Mouse (Mus musculus) hindbrain, postnatal 0 days (tissue): Measurements from ENCODE around the gene Trib3. TPM values are rescaled to one million over a fixed set of nuclear protein-coding genes. Genes with fewer than 3 reads are reported as not detected.

Experiments
- ATAC-seq: fragments of 200-750 bp; cut with Nextera tagmentation; 2 replicates; pipeline ENCODE4 v1.8.0; 2017; ENCODE audit warnings: mild to moderate bottlenecking, moderate TSS enrichment, moderate library complexity
- DNase-seq: peaks from one replicate; pipeline ENCODE4 v3.0.0-alpha.2; 2015; ENCODE audit warnings: low spot score
- H3K27ac ChIP-seq: fragments of 300-500 bp; sonication (generic); 2 replicates; pipeline ENCODE4 v1.5.1; 2014; ENCODE audit warnings: mild to moderate bottlenecking
- H3K27me3 ChIP-seq: fragments of 300-500 bp; sonication (generic); 2 replicates; pipeline ENCODE4 v1.6.1; 2014; ENCODE audit warnings: low read length, mixed read lengths; ENCODE audit not compliant: insufficient read depth
- H3K36me3 ChIP-seq: fragments of 300-500 bp; sonication (generic); 2 replicates; pipeline ENCODE4 v1.6.1; 2014; ENCODE audit warnings: low read length, mixed read lengths; ENCODE audit not compliant: insufficient read depth
- H3K4me1 ChIP-seq: fragments of 300-500 bp; sonication (generic); 2 replicates; pipeline ENCODE4 v1.6.1; 2014; ENCODE audit warnings: antibody characterized with exemption, low read length, mixed read lengths; ENCODE audit not compliant: insufficient read depth
- H3K4me2 ChIP-seq: fragments of 300-500 bp; sonication (generic); 2 replicates; pipeline ENCODE4 v1.6.1; 2014; ENCODE audit warnings: low read depth, mild to moderate bottlenecking, low read length, moderate library complexity, mixed read lengths
- H3K4me3 ChIP-seq: fragments of 300-500 bp; sonication (generic); 2 replicates; pipeline ENCODE4 v1.5.1; 2014; ENCODE audit warnings: low read length
- H3K9ac ChIP-seq: fragments of 300-500 bp; sonication (generic); replicated peaks from 2 replicates; pipeline ENCODE4 v1.6.1; 2014; ENCODE audit warnings: mild to moderate bottlenecking, low read length, moderate library complexity, mixed read lengths
- H3K9me3 ChIP-seq: fragments of 300-500 bp; sonication (generic); 2 replicates; pipeline ENCODE4 v1.6.1; 2016; ENCODE audit warnings: low read length, mixed read lengths
- CTCF ChIP-seq: IDR thresholded peaks from 2 replicates; pipeline ENCODE4 v1.5.1; 2016; ENCODE audit warnings: antibody characterized with exemption, control low read depth, low read depth
- WGBS: fragments of 180-500 bp; shearing (Covaris S2); extraction: QIAGEN DNeasy Blood & Tissue Kit; methylation state at CpG from one replicate; pipeline ENCODE4 v1.1.7; 2014; 5-methylcytosine and 5-hydroxymethylcytosine counted together
- polyA plus RNA-seq: library from polyadenylated mRNA; unstranded; fragments of >200 nt; fragmentation: Nextera tagmentation; extraction: Ambion mirVana; gene quantifications from 2 replicates; pipeline ENCODE4 v1.2.1, GENCODE M21; 2015
- total RNA-seq: library from RNA; depleted of rRNA; stranded (reverse); fragments of >200 nt; gene quantifications from 2 replicates; pipeline ENCODE4 v1.2.3, GENCODE M21; 2014

Trib3 gene
- total and polyA plus RNA-seq, 2 experiments from 2014 or later = 2.5 to 2.7 TPM

DNA sequence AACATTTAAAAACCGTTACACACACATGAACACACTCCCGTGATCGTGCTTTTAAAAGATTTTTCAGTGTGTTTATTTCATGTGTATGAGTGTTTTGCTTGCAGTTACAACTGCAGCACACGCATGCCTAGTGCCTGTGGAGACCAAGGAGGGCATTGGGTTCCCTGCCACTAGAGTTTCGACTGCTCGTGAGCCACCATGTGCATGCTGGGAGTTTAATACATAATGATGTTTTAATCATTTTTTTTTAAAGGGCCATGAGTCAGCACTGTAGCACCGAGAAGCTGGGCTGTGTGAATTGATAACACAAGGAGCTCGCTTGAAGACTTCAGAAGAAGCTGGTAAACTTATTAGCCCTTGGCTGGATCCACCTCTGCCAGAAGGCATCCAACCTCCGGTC, 29.7 kb upstream of the Trib3 start:
- 72% methylated on average over 9 of the region's 9 CpGs for WGBS
- DNase-seq (peak; percentile 22), ATAC-seq (no peak)
- Histone ChIP-seq H3K4me3 (no peak overlapping the region), H3K4me2 (no peak overlapping the region), H3K4me1 (peaks cover 15% of the 10 kb centered on the region), H3K9me3 (no peaks in the 10 kb centered on the region), H3K27me3 (no peaks in the 10 kb centered on the region), H3K27ac (no peak overlapping the region), H3K9ac (no peak overlapping the region), H3K36me3 (no peaks in the 10 kb centered on the region)
- TF ChIP-seq CTCF = no peak

DNA sequence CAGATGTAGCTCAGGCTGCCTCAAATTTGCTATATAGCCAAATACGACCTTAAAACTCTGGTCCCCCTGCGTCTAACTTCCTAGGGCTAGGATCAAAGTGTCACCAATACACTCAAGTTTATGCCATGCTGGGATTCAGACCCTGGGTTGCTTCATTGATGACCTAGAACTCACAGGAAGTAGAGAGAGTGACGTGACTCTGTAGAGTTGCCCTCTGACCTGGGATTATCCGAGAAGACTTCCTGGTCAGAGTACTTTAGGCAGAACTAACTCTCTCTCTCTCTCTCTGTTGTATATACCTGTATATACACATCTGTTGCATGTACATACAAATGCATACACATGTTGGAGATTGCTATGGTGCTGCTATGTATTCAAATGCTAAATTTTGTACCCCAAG, 28.8 kb upstream of the Trib3 start:
- no peak overlapping the region for H3K4me2 ChIP-seq
- H3K4me1 ChIP-seq = peaks cover 15% of the 10 kb centered on the region
- WGBS = 77% methylated on average over 4 of the region's 4 CpGs
- ATAC-seq = no peak
- H3K27ac ChIP-seq = no peak overlapping the region
- no peak for DNase-seq
- no peaks in the 10 kb centered on the region for H3K27me3 ChIP-seq
- no peaks in the 10 kb centered on the region for H3K9me3 ChIP-seq
- no peak overlapping the region for H3K9ac ChIP-seq
- TF ChIP-seq CTCF = no peak
- no peak overlapping the region for H3K4me3 ChIP-seq
- H3K36me3 ChIP-seq = no peaks in the 10 kb centered on the region

DNA sequence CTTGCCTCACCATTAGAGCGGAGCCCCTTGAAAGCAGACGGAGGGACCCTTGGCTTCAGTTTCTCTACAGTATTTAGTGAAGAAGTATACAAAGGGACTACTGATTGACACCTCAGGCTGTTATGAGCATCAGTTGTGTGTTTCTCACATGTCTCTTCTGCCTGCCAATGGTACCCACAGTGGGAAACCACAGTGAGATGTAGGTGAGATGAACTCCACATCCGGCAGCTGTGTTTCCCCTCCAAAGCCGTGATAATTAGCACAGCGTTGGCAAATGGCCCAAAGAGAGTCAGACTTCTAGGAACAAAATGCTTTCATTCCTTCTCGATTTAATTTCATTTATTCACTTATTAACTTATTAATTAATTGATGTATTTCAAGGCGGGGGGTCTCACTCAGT, 28.3 kb upstream of the Trib3 start:
- Histone ChIP-seq H3K4me2 (no peak overlapping the region), H3K27ac (no peak overlapping the region), H3K9ac (no peak overlapping the region), H3K4me1 (peaks cover 15% of the 10 kb centered on the region), H3K36me3 (no peaks in the 10 kb centered on the region), H3K4me3 (no peak overlapping the region), H3K27me3 (no peaks in the 10 kb centered on the region), H3K9me3 (no peaks in the 10 kb centered on the region)
- no peak for ATAC-seq
- no peak for DNase-seq
- TF ChIP-seq CTCF = no peak
- 64% methylated on average over 7 of the region's 7 CpGs for WGBS

DNA sequence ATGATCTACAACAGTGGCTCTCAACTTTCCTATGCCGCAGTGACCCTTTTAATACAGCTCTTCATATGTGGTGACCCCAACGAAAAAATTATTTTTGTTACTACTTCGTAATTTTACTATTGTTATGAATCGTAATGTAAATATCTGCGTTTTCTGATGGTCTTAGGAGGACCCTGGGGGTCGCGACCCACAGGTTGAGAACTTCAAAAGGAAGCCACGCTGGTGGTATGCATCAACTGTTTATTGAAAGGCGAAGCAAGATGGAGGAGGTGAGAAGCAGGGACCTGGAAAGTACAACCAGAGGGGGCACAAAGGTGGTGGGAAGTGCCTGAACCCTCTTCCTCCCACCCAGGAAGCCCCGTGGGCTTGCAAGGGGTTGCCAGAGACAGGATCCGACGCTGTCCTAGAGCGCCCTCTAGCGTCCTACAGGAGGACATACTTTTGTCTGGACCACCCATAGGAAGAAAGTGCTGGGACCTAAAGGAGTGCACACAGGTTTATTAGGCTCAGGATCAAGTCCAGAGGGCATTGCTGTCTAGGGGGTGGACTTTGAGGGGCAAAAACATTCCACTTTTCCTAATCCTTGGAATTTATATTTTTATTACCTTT, 24.8 kb upstream of the Trib3 start:
- ATAC-seq (peak; percentile 54), DNase-seq (peak; percentile 83)
- Histone ChIP-seq H3K4me3 (no peak overlapping the region), H3K9me3 (no peaks in the 10 kb centered on the region), H3K9ac (no peak overlapping the region), H3K36me3 (no peaks in the 10 kb centered on the region), H3K27ac (no peak overlapping the region), H3K27me3 (no peaks in the 10 kb centered on the region), H3K4me1 (no peaks in the 10 kb centered on the region), H3K4me2 (no peak overlapping the region)
- 27% methylated on average over 14 of the region's 14 CpGs for WGBS
- TF ChIP-seq CTCF = peak; percentile 91

DNA sequence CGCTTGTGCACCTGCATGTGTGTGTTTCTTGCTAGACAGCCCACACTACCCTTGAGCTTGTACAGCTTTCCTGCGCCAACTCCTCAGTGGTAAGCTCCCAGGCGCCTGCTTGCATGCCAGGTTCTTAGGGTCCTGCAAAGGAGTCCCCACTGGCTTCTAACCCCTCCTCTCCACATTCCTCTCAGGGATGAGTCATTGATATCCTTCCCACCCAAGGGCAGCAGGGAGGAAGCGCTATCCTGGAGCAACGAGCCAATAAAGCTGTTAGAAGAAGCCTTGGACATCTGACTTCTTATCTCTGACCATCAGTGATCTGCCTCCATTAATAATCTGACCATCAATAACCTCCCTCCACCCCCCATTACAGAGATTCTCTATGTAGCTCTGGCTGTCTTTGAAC, 24.1 kb upstream of the Trib3 start:
- Histone ChIP-seq H3K27ac (no peak overlapping the region), H3K27me3 (no peaks in the 10 kb centered on the region), H3K9me3 (no peaks in the 10 kb centered on the region), H3K4me3 (no peak overlapping the region), H3K9ac (no peak overlapping the region), H3K36me3 (no peaks in the 10 kb centered on the region), H3K4me1 (no peaks in the 10 kb centered on the region), H3K4me2 (no peak overlapping the region)
- no peak for TF ChIP-seq CTCF
- WGBS = 80% methylated on average over 5 of the region's 5 CpGs
- DNase-seq (no peak), ATAC-seq (no peak)

DNA sequence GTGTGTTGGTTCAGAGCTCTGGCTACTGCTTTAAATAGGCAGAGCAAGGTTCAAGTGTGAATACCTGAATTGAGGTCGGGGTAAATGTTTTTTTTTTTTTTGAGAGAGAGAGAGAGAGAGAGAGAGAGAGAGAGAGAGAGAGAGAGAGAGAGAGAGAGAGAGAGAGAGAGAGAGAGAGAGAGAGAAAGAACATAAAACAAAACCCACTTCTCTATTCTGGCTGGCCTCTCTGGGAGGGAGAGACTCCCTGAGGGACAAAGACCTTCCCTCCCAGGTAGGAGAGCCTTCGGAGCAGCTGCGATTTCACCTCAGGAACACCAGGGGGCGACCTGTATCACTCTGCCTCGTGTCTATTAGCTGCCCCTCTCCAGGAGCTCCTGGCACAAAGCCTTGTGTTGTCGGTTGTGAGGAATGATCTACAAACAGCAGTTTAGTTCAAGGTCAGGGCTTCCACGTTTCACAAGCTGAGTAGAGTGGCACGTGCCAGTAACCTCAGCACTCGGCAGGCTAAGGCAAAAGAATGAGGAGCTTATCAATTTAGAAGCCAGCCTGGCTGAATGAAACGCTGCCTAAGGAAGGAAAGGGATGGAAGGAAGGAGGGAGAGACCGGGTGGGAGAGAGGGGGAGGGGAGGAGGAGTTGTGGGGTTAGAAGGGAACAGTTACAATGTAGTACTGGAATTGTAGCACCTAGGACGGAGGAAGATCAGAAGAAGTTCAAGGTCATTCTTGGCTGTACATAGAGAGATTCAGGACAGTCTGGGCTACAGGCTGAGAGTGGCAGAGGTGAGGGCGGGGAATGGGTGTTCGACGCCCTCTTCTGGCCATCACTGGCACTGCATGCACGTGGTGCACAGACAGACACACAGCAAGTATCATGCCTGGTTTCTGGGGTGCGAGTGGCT, 19.7 kb upstream of the Trib3 start:
- no peaks in the 10 kb centered on the region for H3K9me3 ChIP-seq
- H3K36me3 ChIP-seq = no peaks in the 10 kb centered on the region
- no peak overlapping the region for H3K4me3 ChIP-seq
- H3K27me3 ChIP-seq = no peaks in the 10 kb centered on the region
- no peaks in the 10 kb centered on the region for H3K4me1 ChIP-seq
- WGBS = 11% methylated on average over 17 of the region's 17 CpGs
- H3K27ac ChIP-seq = peak overlapping the region; percentile 62; the same call in 1 of the 2 replicates
- no peak overlapping the region for H3K9ac ChIP-seq
- ATAC-seq = peak; percentile 76
- TF ChIP-seq CTCF = peak; percentile 92
- peak overlapping the region; percentile 44 for H3K4me2 ChIP-seq
- peak; percentile 90 for DNase-seq

DNA sequence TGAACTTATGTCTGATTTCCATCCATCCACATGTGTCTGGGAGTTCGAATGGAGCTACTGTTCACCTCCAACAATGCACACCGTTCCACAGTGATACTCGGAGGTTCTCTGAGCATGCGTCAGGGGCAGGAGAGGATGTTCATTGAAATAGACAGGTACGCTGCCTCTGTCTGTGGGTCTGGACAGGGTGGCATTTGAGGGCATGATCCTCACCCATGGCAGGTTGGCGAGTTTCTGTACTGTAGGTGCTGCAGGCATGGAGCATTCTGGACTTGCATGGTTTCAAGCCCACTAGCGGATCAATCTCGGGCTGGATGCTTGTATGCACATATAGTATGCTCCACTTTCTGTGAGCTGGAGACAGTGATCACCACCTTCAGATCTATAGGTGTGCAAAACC, 17.4 kb upstream of the Trib3 start:
- DNase-seq = no peak
- TF ChIP-seq CTCF = no peak
- Histone ChIP-seq H3K4me1 (no peaks in the 10 kb centered on the region), H3K27me3 (no peaks in the 10 kb centered on the region), H3K27ac (no peak overlapping the region), H3K4me3 (no peak overlapping the region), H3K9ac (no peak overlapping the region), H3K4me2 (no peak overlapping the region), H3K9me3 (no peaks in the 10 kb centered on the region), H3K36me3 (no peaks in the 10 kb centered on the region)
- ATAC-seq = no peak
- WGBS = 86% methylated on average over 8 of the region's 8 CpGs
